Mouse (Mus musculus) cerebellum, adult 8-10 months (tissue): Measurements from ENCODE around the gene Ccdc167.
"Not testable (repeated sequence)": the region's sequence is repeated elsewhere in the genome, so short reads cannot be mapped to it uniquely, and the experiment has no call there.

Experiments used
- DNase-seq: peaks from one replicate; pipeline ENCODE4 v3.0.0; 2022

Ccdc167 gene

GRCm38 (mm10) chr17:29719628-29720575 is 3.1 kb upstream of the Ccdc167 start:
- peak; percentile 81 for DNase-seq

- DNase-seq: no peak
Observed at GRCm38 (mm10) chr17:29718660-29719059, 1.8 kb upstream of the Ccdc167 start.

GRCm38 (mm10) chr17:29713734-29714133 is 3.1 kb downstream of the Ccdc167 start:
- not testable (repeated sequence) for DNase-seq

GRCm38 (mm10) chr17:29712565-29712964 is 4.3 kb downstream of the Ccdc167 start:
- DNase-seq: no peak

- DNase-seq: peak; percentile 42
Observed at GRCm38 (mm10) chr17:29711745-29712431, 5.0 kb downstream of the Ccdc167 start.

- peak; percentile 90 for DNase-seq
Observed at GRCm38 (mm10) chr17:29711076-29711744, 5.6 kb downstream of the Ccdc167 start.

- no peak for DNase-seq
Observed at GRCm38 (mm10) chr17:29710562-29711044, 6.2 kb downstream of the Ccdc167 start.

GRCm38 (mm10) chr17:29708783-29709182 is 8.1 kb downstream of the Ccdc167 start:
- DNase-seq: no peak

GRCm38 (mm10) chr17:29706981-29707545 is 9.8 kb downstream of the Ccdc167 start:
- no peak for DNase-seq

GRCm38 (mm10) chr17:29705881-29706280 is 11.0 kb downstream of the Ccdc167 start:
- no peak for DNase-seq

GRCm38 (mm10) chr17:29704781-29705180 is 12.1 kb downstream of the Ccdc167 start:
- DNase-seq: peak; percentile 64

GRCm38 (mm10) chr17:29702938-29703710 is 13.7 kb downstream of the Ccdc167 start:
- DNase-seq: no peak

GRCm38 (mm10) chr17:29700573-29700972 is 16.3 kb downstream of the Ccdc167 start:
- DNase-seq: no peak

- no peak for DNase-seq
Observed at GRCm38 (mm10) chr17:29698421-29698820, 18.4 kb downstream of the Ccdc167 start.

- no peak for DNase-seq
Observed at GRCm38 (mm10) chr17:29696940-29697339, 19.9 kb downstream of the Ccdc167 start.

- DNase-seq: no peak
Observed at GRCm38 (mm10) chr17:29694516-29694915, 22.3 kb downstream of the Ccdc167 start.

GRCm38 (mm10) chr17:29693571-29693970 is 23.3 kb downstream of the Ccdc167 start:
- DNase-seq: no peak

- DNase-seq: no peak
Observed at GRCm38 (mm10) chr17:29692827-29693226, 24.0 kb downstream of the Ccdc167 start.

GRCm38 (mm10) chr17:29690257-29690656 is 26.6 kb downstream of the Ccdc167 start:
- no peak for DNase-seq

GRCm38 (mm10) chr17:29688610-29689009 is 28.2 kb downstream of the Ccdc167 start:
- DNase-seq: peak; percentile 58

GRCm38 (mm10) chr17:29687373-29687772 is 29.5 kb downstream of the Ccdc167 start:
- no peak for DNase-seq

- DNase-seq: no peak
Observed at GRCm38 (mm10) chr17:29686771-29687170, 30.1 kb downstream of the Ccdc167 start.
